Mouse (Mus musculus) CH12.LX (cell line): ENCODE measurements around the gene Klhdc9. TPM values are rescaled to one million over a fixed set of nuclear protein-coding genes. Genes with fewer than 3 reads are reported as not detected.

Experiments
- DNase-seq: peaks from one replicate; pipeline ENCODE4 v3.0.0-alpha.2; 2013; ENCODE audit errors: extremely low read depth
- H3K27ac ChIP-seq: 2 replicates; pipeline ENCODE4 v1.5.1; 2012; ENCODE audit warnings: low read depth, mild to moderate bottlenecking, control low read depth, moderate library complexity; ENCODE audit not compliant: insufficient read depth
- H3K27me3 ChIP-seq: replicated peaks from 2 replicates; pipeline ENCODE3; 2012; ENCODE audit warnings: inconsistent platforms
- H3K36me3 ChIP-seq, 2 experiments: replicated peaks in 1 of 2; 2 replicates each; pipeline versions ENCODE3 to v1.6.1; 2012; ENCODE audit warnings: inconsistent platforms in 1 of 2, low read length in 1 of 2, mild to moderate bottlenecking in 1 of 2, mixed read lengths in 1 of 2, moderate library complexity in 1 of 2; ENCODE audit not compliant: control insufficient read depth in 1 of 2, insufficient read depth in 1 of 2
- H3K4me1 ChIP-seq, 2 experiments: 2 replicates each; pipeline ENCODE4 v1.6.1; 2012; ENCODE audit warnings: inconsistent platforms in 1 of 2, moderate library complexity in 1 of 2; ENCODE audit not compliant: insufficient read depth in 2 of 2, control insufficient read depth in 1 of 2
- H3K4me2 ChIP-seq: 2 replicates; pipeline ENCODE4 v1.6.1; 2012; ENCODE audit warnings: low read depth, mild to moderate bottlenecking, control low read depth; ENCODE audit not compliant: poor library complexity, insufficient read depth, severe bottlenecking
- H3K4me3 ChIP-seq, 3 experiments: fragments of 150-350 bp in 1 of 3; sonication (generic) in 1 of 3; replicated peaks in 1 of 3; 2 replicates each; pipeline versions ENCODE3 to v1.5.1; 2011 to 2012; ENCODE audit warnings: low read depth in 2 of 3, low read length in 2 of 3, mild to moderate bottlenecking in 2 of 3, moderate library complexity in 2 of 3, control low read depth in 1 of 3, improper control_type of control experiment in 1 of 3, inconsistent platforms in 1 of 3, mixed read lengths in 1 of 3; ENCODE audit not compliant: poor library complexity in 1 of 3
- H3K79me2 ChIP-seq: replicated peaks from 2 replicates; pipeline ENCODE4 v1.6.1; 2012; ENCODE audit warnings: mild to moderate bottlenecking, moderate library complexity; ENCODE audit not compliant: control insufficient read depth, poor library complexity, insufficient read depth, severe bottlenecking; ENCODE audit errors: extremely low read depth
- H3K9ac ChIP-seq: 2 replicates; pipeline ENCODE4 v1.6.1; 2012; ENCODE audit warnings: low read depth, mild to moderate bottlenecking, control low read depth, moderate library complexity; ENCODE audit not compliant: insufficient read depth
- H3K9me3 ChIP-seq: replicated peaks from 2 replicates; pipeline ENCODE3; 2012; ENCODE audit warnings: low read length, inconsistent platforms, mixed read lengths
- CHD1 ChIP-seq: IDR thresholded peaks from 2 replicates; pipeline ENCODE4 v1.6.1; 2012; ENCODE audit warnings: low read depth, low read length, improper control_type of control experiment, inconsistent platforms
- CHD2 ChIP-seq: IDR thresholded peaks from 2 replicates; pipeline ENCODE4 v1.6.1; 2011; ENCODE audit warnings: low read length, improper control_type of control experiment
- CTCF ChIP-seq, 2 experiments: IDR thresholded peaks in 1 of 2; conservative IDR thresholded peaks in 1 of 2; 2 replicates each; pipeline ENCODE4 v1.5.1; 2011 to 2012; ENCODE audit warnings: low read depth in 2 of 2, low read length in 2 of 2, improper control_type of control experiment in 1 of 2, inconsistent platforms in 1 of 2, mild to moderate bottlenecking in 1 of 2, moderate library complexity in 1 of 2
- ETS1 ChIP-seq: conservative IDR thresholded peaks from 2 replicates; pipeline ENCODE4 v1.6.1; 2012; ENCODE audit warnings: low read depth, mild to moderate bottlenecking, inconsistent platforms, low read length, improper control_type of control experiment, moderate library complexity
- KAT2A ChIP-seq: IDR thresholded peaks from 2 replicates; pipeline ENCODE4 v1.6.1; 2012; ENCODE audit warnings: low read length, improper control_type of control experiment, inconsistent platforms; ENCODE audit not compliant: insufficient replicate concordance
- MAFK ChIP-seq: IDR thresholded peaks from 2 replicates; pipeline ENCODE4 v1.6.1; 2011; ENCODE audit warnings: low read length, improper control_type of control experiment; ENCODE audit not compliant: insufficient replicate concordance
- MAX ChIP-seq: IDR thresholded peaks from 2 replicates; pipeline ENCODE4 v1.6.1; 2011; ENCODE audit warnings: low read length, improper control_type of control experiment
- MEF2A ChIP-seq: IDR thresholded peaks from 2 replicates; pipeline ENCODE4 v1.6.1; 2014; ENCODE audit warnings: low read depth, mild to moderate bottlenecking, inconsistent platforms, low read length, improper control_type of control experiment, borderline replicate concordance
- MXI1 ChIP-seq: IDR thresholded peaks from 2 replicates; pipeline ENCODE4 v1.6.1; 2011; ENCODE audit warnings: mild to moderate bottlenecking, low read depth, low read length, improper control_type of control experiment
- MYC ChIP-seq: IDR thresholded peaks from 2 replicates; pipeline ENCODE4 v1.6.1; 2011; ENCODE audit warnings: low read depth, mild to moderate bottlenecking, improper control_type of control experiment, low read length
- NELFE ChIP-seq: IDR thresholded peaks from 2 replicates; pipeline ENCODE4 v1.6.1; 2011; ENCODE audit warnings: low read depth, low read length, improper control_type of control experiment
- NRF1 ChIP-seq: IDR thresholded peaks from 2 replicates; pipeline ENCODE4 v1.6.1; 2014; ENCODE audit warnings: low read depth, mild to moderate bottlenecking, inconsistent platforms, low read length, improper control_type of control experiment, moderate library complexity
- PAX5 ChIP-seq: IDR thresholded peaks from 2 replicates; pipeline ENCODE4 v1.6.1; 2012; ENCODE audit warnings: low read length, inconsistent platforms, mixed read lengths
- POLR2A ChIP-seq: IDR thresholded peaks from 2 replicates; pipeline ENCODE4 v1.6.1; 2011; ENCODE audit warnings: low read depth, mild to moderate bottlenecking, improper control_type of control experiment, low read length
- POLR2AphosphoS2 ChIP-seq: IDR thresholded peaks from 2 replicates; pipeline ENCODE4 v1.6.1; 2011; ENCODE audit warnings: low read depth, low read length, improper control_type of control experiment
- RAD21 ChIP-seq: IDR thresholded peaks from 2 replicates; pipeline ENCODE4 v1.6.1; 2011; ENCODE audit warnings: low read depth, mild to moderate bottlenecking, low read length, improper control_type of control experiment, moderate library complexity
- SIN3A ChIP-seq: IDR thresholded peaks from 2 replicates; pipeline ENCODE4 v1.6.1; 2012; ENCODE audit warnings: low read length, improper control_type of control experiment, inconsistent platforms
- TBP ChIP-seq: conservative IDR thresholded peaks from 2 replicates; pipeline ENCODE4 v1.6.1; 2011; ENCODE audit warnings: low read depth, low read length, improper control_type of control experiment
- TCF12 ChIP-seq: IDR thresholded peaks from 2 replicates; pipeline ENCODE4 v1.6.1; 2014; ENCODE audit warnings: low read depth, mild to moderate bottlenecking, inconsistent platforms, low read length, improper control_type of control experiment
- UBTF ChIP-seq: IDR thresholded peaks from 2 replicates; pipeline ENCODE4 v1.6.1; 2012; ENCODE audit warnings: low read depth, mild to moderate bottlenecking, inconsistent platforms, low read length, improper control_type of control experiment, moderate library complexity
- ZC3H11A ChIP-seq: IDR thresholded peaks from 2 replicates; pipeline ENCODE4 v1.6.1; 2012; ENCODE audit warnings: low read depth, mild to moderate bottlenecking, inconsistent platforms, low read length, improper control_type of control experiment
- ZKSCAN1 ChIP-seq: IDR thresholded peaks from 2 replicates; pipeline ENCODE4 v1.6.1; 2012; ENCODE audit warnings: low read depth, inconsistent platforms, low read length, improper control_type of control experiment, borderline replicate concordance
- ZMIZ1 ChIP-seq: IDR thresholded peaks from 2 replicates; pipeline ENCODE4 v1.6.1; 2012; ENCODE audit warnings: low read depth, mild to moderate bottlenecking, inconsistent platforms, low read length, improper control_type of control experiment
- ZNF384 ChIP-seq: IDR thresholded peaks from 2 replicates; pipeline ENCODE4 v1.6.1; 2012; ENCODE audit warnings: low read depth, low read length, improper control_type of control experiment, inconsistent platforms
- dilution Hi-C: fragments of 300-500 bp; cut with MboI; formaldehyde crosslinking; loops from 2 replicates; pipeline ENCODE4 v1.14.3; 2020; ENCODE audit warnings: low sequenced_read_pairs; ENCODE audit not compliant: extremely low pct_unique_long_range_greater_than_20kb, extremely low pct_ligation_motif_present
- in situ Hi-C: fragments of 300-500 bp; cut with MboI; formaldehyde crosslinking; loops from 3 replicates; pipeline ENCODE4 v1.14.3; 2019; ENCODE audit warnings: low sequenced_read_pairs, low pct_ligation_motif_present, low pct_unique_long_range_greater_than_20kb, mixed read lengths
- polyA plus RNA-seq: library from polyadenylated mRNA; unstranded; fragments of >175 nt; gene quantifications from 2 replicates; pipeline ENCODE4 v1.2.1, GENCODE M21; 2012; ENCODE audit warnings: low read depth; ENCODE audit not compliant: insufficient read length
- total RNA-seq, 2 experiments: library from RNA; depleted of rRNA; stranded (reverse); fragments of 300-350 nt in 1 of 2; fragments of >200 nt in 1 of 2; gene quantifications; 2 replicates each; pipeline ENCODE4 v1.2.3; 2012 to 2014

Gene Klhdc9
- total and polyA plus RNA-seq, 3 experiments, result 0.08 TPM; not detected in 2

DNA sequence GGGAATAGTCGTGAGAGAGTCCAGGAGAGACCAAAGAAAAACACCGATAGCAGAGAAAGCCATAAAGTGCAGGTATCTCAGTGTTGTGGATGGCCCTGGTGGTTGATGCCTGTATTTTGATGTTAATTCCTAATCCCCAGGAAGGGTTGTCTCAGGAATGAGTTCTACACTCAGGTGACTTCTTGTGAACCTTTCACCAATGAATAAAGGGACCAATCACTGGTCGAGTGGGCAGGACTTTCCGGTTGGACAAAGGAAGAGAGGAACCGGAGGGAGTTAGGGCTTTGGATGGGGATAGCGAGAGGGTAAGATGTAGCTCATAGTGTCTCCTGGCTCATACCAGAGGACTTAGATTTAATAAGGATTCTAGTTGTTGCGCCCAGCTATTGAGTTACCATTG, 40.9 kb downstream of the Klhdc9 start:
- Histone ChIP-seq H3K4me3 (no peak overlapping the region), H3K27ac (no peak overlapping the region), H3K36me3 (peaks cover 0 to 12% of the 10 kb centered on the region in 2 experiments), H3K79me2 (no peaks in the 10 kb centered on the region), H3K4me2 (no peak overlapping the region), H3K9me3 (no peaks in the 10 kb centered on the region), H3K4me1 (peaks cover 0 to 12% of the 10 kb centered on the region in 2 experiments; a peak in 2 of 4 replicates), H3K9ac (no peak overlapping the region), H3K27me3 (no peaks in the 10 kb centered on the region)
- no peak for TF ChIP-seq TBP
- TF ChIP-seq MEF2A, result no peak
- TF ChIP-seq MAX, result no peak
- no peak for TF ChIP-seq POLR2A
- TF ChIP-seq NRF1, result no peak
- TF ChIP-seq MYC, result no peak
- no peak for TF ChIP-seq MAFK
- no peak for TF ChIP-seq ZMIZ1
- TF ChIP-seq POLR2AphosphoS2, result no peak
- TF ChIP-seq NELFE, result no peak
- no peak for TF ChIP-seq ETS1
- TF ChIP-seq SIN3A, result no peak
- no peak for TF ChIP-seq ZKSCAN1
- TF ChIP-seq KAT2A, result no peak
- TF ChIP-seq PAX5, result no peak
- no peak for TF ChIP-seq MXI1
- no peak for TF ChIP-seq ZC3H11A
- no peak for TF ChIP-seq CHD1
- DNase-seq, result no peak
- dilution Hi-C loops (no loop called here), in situ Hi-C loops (no loop called here)

DNA sequence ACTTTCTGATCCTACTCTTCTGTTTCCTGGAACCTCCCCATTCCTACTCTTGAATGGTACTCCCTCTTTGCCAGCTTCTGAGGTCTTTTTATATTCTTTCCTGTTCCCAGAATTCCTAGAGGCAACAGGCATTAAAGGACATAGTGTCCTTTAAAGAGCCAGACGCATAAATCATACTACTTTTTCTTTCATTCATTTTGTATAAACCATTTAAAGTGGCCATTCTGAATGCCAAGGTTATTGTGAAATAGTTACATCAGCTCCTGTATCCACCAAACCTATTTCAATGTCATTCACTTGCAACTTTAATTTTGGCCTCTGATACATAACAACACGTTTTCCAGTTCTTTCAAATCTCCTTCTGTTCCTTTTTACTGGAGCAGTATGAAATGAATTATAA, 51.3 kb downstream of the Klhdc9 start:
- Histone ChIP-seq H3K9me3 (no peaks in the 10 kb centered on the region), H3K79me2 (no peaks in the 10 kb centered on the region), H3K27me3 (no peaks in the 10 kb centered on the region), H3K4me2 (no peak overlapping the region), H3K4me3 (no peak overlapping the region), H3K27ac (no peak overlapping the region)
- no peak for DNase-seq
- TF ChIP-seq ZNF384 (no peak), CHD2 (no peak), TCF12 (no peak), POLR2AphosphoS2 (no peak), UBTF (no peak), NELFE (no peak), RAD21 (no peak), CTCF (conservative IDR thresholded peaks at IDR 0.05 in 1 of 2, IDR thresholded peaks at IDR 0.05 in 1 of 2; ENCODE audit: low read depth in 2 of 2, low read length in 2 of 2) (no peak), MEF2A (no peak), MAFK (no peak)
- TF ChIP-seq, all 38 proteins: peak for 0
- in situ Hi-C loops, result no loop called here
- Histone ChIP-seq H3K9ac (no peak overlapping the region), H3K4me1 (no peaks in the 10 kb centered on the region), H3K36me3 (no peaks in the 10 kb centered on the region)
- dilution Hi-C loops, result no loop called here

Other genes with a start within 250 kb of the Klhdc9 start
Only the 20 nearest of the 26 such genes appear.
- gene Pcp4l1, start 164.5 kb downstream of the Klhdc9 start, total RNA-seq (2012; rRNA removed), result not detected in 2 replicates
- not detected in 2 replicates for gene Pcp4l1, start 164.5 kb downstream of the Klhdc9 start, total RNA-seq (2014; rRNA removed)
- not detected in 2 replicates for gene Pcp4l1, start 164.5 kb downstream of the Klhdc9 start, polyA plus RNA-seq
- 1.2 and 1.6 TPM in 2 replicates for gene Nr1i3, start 146.8 kb downstream of the Klhdc9 start, total RNA-seq (2012; rRNA removed)
- not detected in 2 replicates for gene Nr1i3, start 146.8 kb downstream of the Klhdc9 start, total RNA-seq (2014; rRNA removed)
- gene Nr1i3, start 146.8 kb downstream of the Klhdc9 start, polyA plus RNA-seq, result 0.10 and 0.23 TPM in 2 replicates
- 37.1 and 37.6 TPM in 2 replicates for gene Tomm40l, start 138.3 kb downstream of the Klhdc9 start, total RNA-seq (2012; rRNA removed)
- 34.4 and 36.0 TPM in 2 replicates for gene Tomm40l, start 138.3 kb downstream of the Klhdc9 start, total RNA-seq (2014; rRNA removed)
- 24.7 and 32.8 TPM in 2 replicates for gene Tomm40l, start 138.3 kb downstream of the Klhdc9 start, polyA plus RNA-seq
- 5.3 and 6.2 TPM in 2 replicates for gene Apoa2, start 135.7 kb downstream of the Klhdc9 start, total RNA-seq (2012; rRNA removed)
- 3.0 and 3.7 TPM in 2 replicates for gene Apoa2, start 135.7 kb downstream of the Klhdc9 start, total RNA-seq (2014; rRNA removed)
- 3.1 and 4.9 TPM in 2 replicates for gene Apoa2, start 135.7 kb downstream of the Klhdc9 start, polyA plus RNA-seq
- 10.1 and 13.6 TPM in 2 replicates for gene Fcer1g, start 126.4 kb downstream of the Klhdc9 start, total RNA-seq (2012; rRNA removed)
- 22.7 and 31.3 TPM in 2 replicates for gene Fcer1g, start 126.4 kb downstream of the Klhdc9 start, total RNA-seq (2014; rRNA removed)
- gene Fcer1g, start 126.4 kb downstream of the Klhdc9 start, polyA plus RNA-seq, result 35.6 and 51.2 TPM in 2 replicates
- gene Adamts4, start 110.4 kb downstream of the Klhdc9 start, total RNA-seq (2012; rRNA removed), result 0.13 and 0.25 TPM in 2 replicates
- gene Adamts4, start 110.4 kb downstream of the Klhdc9 start, total RNA-seq (2014; rRNA removed), result 0.04 and 0.08 TPM in 2 replicates
- 0.09 and 0.19 TPM in 2 replicates for gene Adamts4, start 110.4 kb downstream of the Klhdc9 start, polyA plus RNA-seq
- gene Ndufs2, start 109.4 kb downstream of the Klhdc9 start, total RNA-seq (2012; rRNA removed), result 244 and 265 TPM in 2 replicates
- gene Ndufs2, start 109.4 kb downstream of the Klhdc9 start, total RNA-seq (2014; rRNA removed), result 239 and 242 TPM in 2 replicates
- 242 and 264 TPM in 2 replicates for gene Ndufs2, start 109.4 kb downstream of the Klhdc9 start, polyA plus RNA-seq
- gene B4galt3, start 90.5 kb downstream of the Klhdc9 start, total RNA-seq (2012; rRNA removed), result 27.4 and 27.8 TPM in 2 replicates
- gene B4galt3, start 90.5 kb downstream of the Klhdc9 start, total RNA-seq (2014; rRNA removed), result 18.3 and 19.3 TPM in 2 replicates
- gene B4galt3, start 90.5 kb downstream of the Klhdc9 start, polyA plus RNA-seq, result 23.1 TPM in 2 replicates
- 12.4 and 13.6 TPM in 2 replicates for gene Ppox, start 79.6 kb downstream of the Klhdc9 start, total RNA-seq (2012; rRNA removed)
- 10.5 and 13.7 TPM in 2 replicates for gene Ppox, start 79.6 kb downstream of the Klhdc9 start, total RNA-seq (2014; rRNA removed)
- gene Ppox, start 79.6 kb downstream of the Klhdc9 start, polyA plus RNA-seq, result 13.9 and 15.1 TPM in 2 replicates
- gene Usp21, start 72.8 kb downstream of the Klhdc9 start, total RNA-seq (2012; rRNA removed), result 13.1 and 14.2 TPM in 2 replicates
- 7.1 and 8.5 TPM in 2 replicates for gene Usp21, start 72.8 kb downstream of the Klhdc9 start, total RNA-seq (2014; rRNA removed)
- 34.3 and 37.6 TPM in 2 replicates for gene Usp21, start 72.8 kb downstream of the Klhdc9 start, polyA plus RNA-seq
- gene Ufc1, start 65.8 kb downstream of the Klhdc9 start, total RNA-seq (2012; rRNA removed), result 98.4 and 120 TPM in 2 replicates
- 115 and 121 TPM in 2 replicates for gene Ufc1, start 65.8 kb downstream of the Klhdc9 start, total RNA-seq (2014; rRNA removed)
- gene Ufc1, start 65.8 kb downstream of the Klhdc9 start, polyA plus RNA-seq, result 71.4 and 76.2 TPM in 2 replicates
- gene Dedd, start 31.7 kb downstream of the Klhdc9 start, total RNA-seq (2012; rRNA removed), result 18.7 and 21.5 TPM in 2 replicates
- 13.1 and 14.5 TPM in 2 replicates for gene Dedd, start 31.7 kb downstream of the Klhdc9 start, total RNA-seq (2014; rRNA removed)
- 34.5 and 35.8 TPM in 2 replicates for gene Dedd, start 31.7 kb downstream of the Klhdc9 start, polyA plus RNA-seq
- 40.8 and 41.0 TPM in 2 replicates for gene Nit1, start 15.2 kb downstream of the Klhdc9 start, total RNA-seq (2012; rRNA removed)
- gene Nit1, start 15.2 kb downstream of the Klhdc9 start, total RNA-seq (2014; rRNA removed), result 48.6 and 51.4 TPM in 2 replicates
- 39.5 and 42.4 TPM in 2 replicates for gene Nit1, start 15.2 kb downstream of the Klhdc9 start, polyA plus RNA-seq
- gene Pfdn2, start 15.1 kb downstream of the Klhdc9 start, total RNA-seq (2012; rRNA removed), result 25.2 and 28.2 TPM in 2 replicates
- gene Pfdn2, start 15.1 kb downstream of the Klhdc9 start, total RNA-seq (2014; rRNA removed), result 32.3 and 33.0 TPM in 2 replicates
- 292 and 408 TPM in 2 replicates for gene Pfdn2, start 15.1 kb downstream of the Klhdc9 start, polyA plus RNA-seq
- 2.1 and 2.7 TPM in 2 replicates for gene Nectin4, start 9.3 kb upstream of the Klhdc9 start, total RNA-seq (2012; rRNA removed)
- gene Nectin4, start 9.3 kb upstream of the Klhdc9 start, total RNA-seq (2014; rRNA removed), result 0.22 and 0.30 TPM in 2 replicates
- gene Nectin4, start 9.3 kb upstream of the Klhdc9 start, polyA plus RNA-seq, result 0.49 and 0.52 TPM in 2 replicates
- gene Arhgap30, start 28.2 kb upstream of the Klhdc9 start, total RNA-seq (2012; rRNA removed), result 70.8 and 81.4 TPM in 2 replicates
- 52.0 and 55.9 TPM in 2 replicates for gene Arhgap30, start 28.2 kb upstream of the Klhdc9 start, total RNA-seq (2014; rRNA removed)
- gene Arhgap30, start 28.2 kb upstream of the Klhdc9 start, polyA plus RNA-seq, result 78.5 and 85.0 TPM in 2 replicates
- gene Usf1, start 50.5 kb upstream of the Klhdc9 start, total RNA-seq (2012; rRNA removed), result 59.4 and 73.7 TPM in 2 replicates
- gene Usf1, start 50.5 kb upstream of the Klhdc9 start, total RNA-seq (2014; rRNA removed), result 53.8 and 54.9 TPM in 2 replicates
- 37.4 and 39.5 TPM in 2 replicates for gene Usf1, start 50.5 kb upstream of the Klhdc9 start, polyA plus RNA-seq
- gene Tstd1, start 58.1 kb upstream of the Klhdc9 start, total RNA-seq (2012; rRNA removed), result 2.5 and 2.6 TPM in 2 replicates
- gene Tstd1, start 58.1 kb upstream of the Klhdc9 start, total RNA-seq (2014; rRNA removed), result 1.2 and 1.4 TPM in 2 replicates
- 3.5 and 4.4 TPM in 2 replicates for gene Tstd1, start 58.1 kb upstream of the Klhdc9 start, polyA plus RNA-seq
- gene F11r, start 76.7 kb upstream of the Klhdc9 start, total RNA-seq (2012; rRNA removed), result 1.6 and 1.8 TPM in 2 replicates
- gene F11r, start 76.7 kb upstream of the Klhdc9 start, total RNA-seq (2014; rRNA removed), result 0.74 and 1.3 TPM in 2 replicates
- 1.3 and 1.4 TPM in 2 replicates for gene F11r, start 76.7 kb upstream of the Klhdc9 start, polyA plus RNA-seq
- 5.4 and 5.9 TPM in 2 replicates for gene Alyref2, start 142.7 kb upstream of the Klhdc9 start, total RNA-seq (2012; rRNA removed)
- 4.2 and 4.6 TPM in 2 replicates for gene Alyref2, start 142.7 kb upstream of the Klhdc9 start, total RNA-seq (2014; rRNA removed)
- gene Alyref2, start 142.7 kb upstream of the Klhdc9 start, polyA plus RNA-seq, result 4.9 and 5.3 TPM in 2 replicates